Mouse (Mus musculus) bone marrow macrophage, adult 2 months (primary cell): ENCODE measurements around the gene Rcan2.

Experiments
- CTCF ChIP-seq: IDR thresholded peaks from 2 replicates; pipeline ENCODE4 v1.5.1; 2012; ENCODE audit warnings: low read depth, mild to moderate bottlenecking, low read length, moderate library complexity
- POLR2A ChIP-seq: IDR thresholded peaks from 2 replicates; pipeline ENCODE4 v1.6.1; 2012; ENCODE audit warnings: mild to moderate bottlenecking, low read depth, low read length, borderline replicate concordance

GRCm38 (mm10) chr17:43803764-43804163 lies 2.6 kb downstream of the Rcan2 start:
- no peak for TF ChIP-seq CTCF
- TF ChIP-seq POLR2A = no peak
